Mouse (Mus musculus): ENCODE results near the gene Sfxn5.

Sfxn5 gene

GRCm38 (mm10) chr6:85230762-85231161 lies 102.5 kb downstream of the Sfxn5 start:
- DNase-seq (ENCODE audit: low spot score), result no peak

- no peak for DNase-seq (ENCODE audit: low spot score)
Observed at GRCm38 (mm10) chr6:85227520-85227919, 105.7 kb downstream of the Sfxn5 start.

DNA sequence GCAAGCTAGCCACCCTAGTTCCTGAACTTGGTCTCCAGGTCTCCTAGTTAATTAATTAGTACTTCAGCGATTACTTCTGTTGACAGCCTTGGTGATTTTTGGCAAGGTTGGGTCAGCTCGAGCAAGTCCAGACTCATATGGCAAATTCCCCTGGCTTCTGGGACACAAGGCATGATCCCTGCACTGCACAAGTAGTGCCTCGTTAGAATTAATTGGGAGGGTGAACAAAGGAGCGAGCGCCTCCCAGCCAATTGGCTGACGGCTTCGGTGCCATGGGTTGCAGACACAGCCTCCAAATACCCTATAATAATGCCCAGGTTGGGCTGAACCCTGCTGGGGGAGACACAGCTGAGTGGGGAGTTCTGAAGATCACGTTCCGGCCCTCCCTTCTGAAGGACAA lies 106.7 kb downstream of the Sfxn5 start:
- no peak for DNase-seq (ENCODE audit: low spot score)

DNA sequence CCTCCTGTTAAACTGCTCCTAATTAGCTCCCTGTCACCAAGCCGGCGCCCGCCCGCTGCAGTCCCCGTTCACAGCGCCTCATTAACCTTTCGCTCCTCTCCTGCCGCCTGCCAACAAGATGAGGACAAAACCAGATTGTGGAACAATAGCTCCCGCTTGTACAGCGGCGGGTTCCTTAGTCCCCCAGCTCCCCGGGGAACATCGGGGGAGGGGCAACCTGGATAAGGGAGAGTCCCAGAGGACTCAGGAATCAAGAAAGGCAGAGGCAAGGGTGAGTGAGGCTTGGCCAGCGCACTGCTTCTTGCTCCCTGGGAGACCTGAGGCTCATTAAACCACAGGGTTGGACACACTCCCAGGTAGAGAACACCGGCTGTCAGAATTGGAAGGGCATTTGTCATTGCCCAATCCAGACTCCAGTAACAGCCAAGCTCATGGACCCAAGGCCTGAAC lies 108.8 kb downstream of the Sfxn5 start:
- no peak for DNase-seq (ENCODE audit: low spot score)

GRCm38 (mm10) chr6:85223498-85224150 lies 109.6 kb downstream of the Sfxn5 start:
- DNase-seq (ENCODE audit: low spot score), result no peak

DNA sequence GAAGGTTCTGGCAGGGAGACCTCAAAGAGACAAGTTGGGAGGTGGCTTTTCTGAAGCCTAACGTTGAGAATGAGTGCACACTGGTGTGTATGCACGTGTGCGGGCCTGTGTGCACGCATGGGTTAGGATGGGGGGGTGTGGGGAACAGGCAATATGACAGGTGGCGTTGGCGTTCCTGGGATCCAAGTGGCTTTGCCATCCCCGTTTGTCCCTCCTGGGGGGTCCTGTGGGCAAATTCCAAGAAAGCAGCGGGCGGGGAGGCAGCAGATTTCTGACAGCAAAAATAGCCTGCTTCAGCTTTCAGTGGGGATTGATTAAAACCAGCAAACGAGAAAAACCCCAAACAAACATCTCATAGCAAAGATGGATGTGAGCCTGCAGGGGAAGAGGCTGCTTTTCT lies 110.7 kb downstream of the Sfxn5 start:
- no peak for DNase-seq (ENCODE audit: low spot score)

- no peak for DNase-seq (ENCODE audit: low spot score)
Observed at GRCm38 (mm10) chr6:85220917-85221316, 112.3 kb downstream of the Sfxn5 start.

DNA sequence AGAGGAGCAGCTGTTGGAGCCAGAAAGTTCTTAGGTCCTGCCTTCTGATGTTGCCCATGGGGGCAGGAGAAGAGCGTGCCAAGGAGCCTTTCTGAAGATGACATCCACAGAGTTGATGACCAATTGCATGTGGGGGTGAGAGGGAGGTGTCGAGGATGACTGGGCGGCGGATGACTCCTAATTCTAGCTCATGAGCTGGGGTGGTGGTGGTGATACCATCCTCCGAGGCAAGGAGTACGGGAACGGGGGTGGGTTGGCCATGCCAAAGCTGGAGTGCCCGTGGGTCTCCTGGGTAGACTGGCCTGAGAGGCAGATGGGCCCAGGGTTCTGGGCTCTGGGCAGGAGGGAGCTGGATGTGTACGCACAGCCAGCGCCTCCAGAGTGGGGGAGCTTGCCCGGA lies 113.5 kb downstream of the Sfxn5 start:
- DNase-seq (ENCODE audit: low spot score), result no peak

- DNase-seq (ENCODE audit: low spot score), result no peak
Observed at GRCm38 (mm10) chr6:85218684-85219445, 114.4 kb downstream of the Sfxn5 start.

DNA sequence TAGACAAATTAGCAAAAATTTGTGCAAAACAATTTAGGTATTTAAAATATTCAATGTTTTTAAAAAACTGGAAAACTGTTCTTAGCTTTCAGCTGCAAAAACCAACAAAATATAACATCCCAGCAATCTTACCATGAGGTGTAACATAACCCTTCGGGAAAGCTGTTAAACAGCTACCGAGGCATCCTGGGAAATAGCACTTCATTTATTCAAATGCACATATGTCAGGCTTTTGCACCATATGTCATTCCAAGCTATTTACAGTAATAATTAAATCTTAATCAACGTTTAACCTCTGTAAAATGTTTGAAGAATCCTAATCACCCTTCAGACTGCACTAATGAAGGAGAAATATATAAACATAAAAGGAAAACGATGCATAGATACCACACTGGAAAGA lies 115.0 kb downstream of the Sfxn5 start:
- DNase-seq (ENCODE audit: low spot score), result no peak

GRCm38 (mm10) chr6:85210686-85211085 lies 122.5 kb downstream of the Sfxn5 start:
- no peak for DNase-seq (ENCODE audit: low spot score)

DNA sequence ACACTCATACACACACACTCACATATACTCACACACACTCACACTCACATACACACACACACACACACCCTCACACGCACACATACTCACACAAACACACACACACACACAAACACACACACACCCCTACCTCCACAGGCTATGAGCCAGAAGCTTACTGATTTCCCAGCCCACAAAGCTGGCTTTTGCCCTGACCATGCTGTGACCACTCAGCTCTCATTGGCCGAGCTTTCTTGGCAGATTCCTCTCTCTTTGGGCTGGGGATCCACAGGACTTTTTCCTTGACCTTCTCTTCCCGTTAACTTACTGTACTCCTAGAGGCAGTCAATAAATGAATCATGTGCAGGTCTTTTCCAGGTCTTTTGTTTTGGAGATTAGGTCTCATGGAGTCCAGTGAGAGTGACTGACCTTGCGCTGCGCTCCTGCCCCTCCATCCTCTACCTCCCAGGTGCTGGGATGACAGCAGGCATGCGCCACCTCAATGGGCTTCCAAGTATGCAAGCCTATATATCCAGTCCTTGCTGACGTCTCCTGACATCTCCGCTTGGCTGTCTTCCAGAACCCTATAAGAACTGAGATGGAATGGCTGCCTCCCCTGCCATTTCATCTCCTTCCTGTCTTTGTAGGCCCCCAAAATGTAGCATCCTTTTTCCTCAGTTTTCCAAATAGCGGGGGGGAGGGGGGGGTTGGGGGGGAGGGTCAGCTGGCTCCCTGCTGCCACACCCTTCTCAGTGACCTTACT lies 123.8 kb downstream of the Sfxn5 start:
- no peak for DNase-seq (ENCODE audit: low spot score)

DNA sequence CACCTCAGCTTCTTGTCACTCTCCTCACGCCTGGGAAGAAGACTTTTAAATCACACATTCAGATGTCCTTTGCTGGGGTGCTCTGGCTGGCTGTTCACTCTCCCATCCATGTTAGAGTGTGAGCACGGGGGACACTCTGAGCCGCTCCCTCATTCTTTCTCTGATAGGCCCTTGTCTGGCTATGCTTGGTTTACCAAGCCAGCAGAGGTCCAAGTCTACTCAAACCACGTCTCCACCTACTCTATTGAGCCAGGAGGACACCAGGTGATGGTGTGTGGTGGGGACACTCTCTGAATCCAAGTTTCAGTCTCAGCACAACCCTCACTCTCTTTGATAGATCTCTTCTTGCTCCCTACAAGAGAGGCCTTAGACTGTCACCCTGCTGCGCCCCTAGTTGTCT lies 125.9 kb downstream of the Sfxn5 start:
- DNase-seq (ENCODE audit: low spot score), result no peak

DNA sequence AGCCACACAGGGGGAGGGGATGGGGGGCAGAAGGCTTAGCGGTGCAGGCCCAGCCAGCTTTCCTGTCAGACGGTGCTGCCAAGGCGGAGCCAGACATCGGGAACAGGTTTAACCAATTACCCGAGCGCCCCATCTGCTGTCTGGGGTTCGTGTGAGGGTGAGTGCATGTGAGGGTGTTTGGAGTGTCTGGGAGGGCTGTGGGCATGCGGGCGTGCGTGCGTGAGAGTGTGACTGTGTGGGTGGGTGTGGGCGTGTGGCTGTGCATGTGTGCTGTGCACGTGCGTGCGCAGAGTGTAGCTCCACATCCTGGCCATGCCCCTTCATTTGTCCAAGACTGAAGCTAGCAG lies 126.3 kb downstream of the Sfxn5 start:
- no peak for DNase-seq (ENCODE audit: low spot score)

- DNase-seq (ENCODE audit: low spot score), result no peak
Observed at GRCm38 (mm10) chr6:85206182-85206938, 126.9 kb downstream of the Sfxn5 start.

GRCm38 (mm10) chr6:85197951-85198350 lies 135.3 kb downstream of the Sfxn5 start:
- DNase-seq (ENCODE audit: low spot score), result no peak

DNA sequence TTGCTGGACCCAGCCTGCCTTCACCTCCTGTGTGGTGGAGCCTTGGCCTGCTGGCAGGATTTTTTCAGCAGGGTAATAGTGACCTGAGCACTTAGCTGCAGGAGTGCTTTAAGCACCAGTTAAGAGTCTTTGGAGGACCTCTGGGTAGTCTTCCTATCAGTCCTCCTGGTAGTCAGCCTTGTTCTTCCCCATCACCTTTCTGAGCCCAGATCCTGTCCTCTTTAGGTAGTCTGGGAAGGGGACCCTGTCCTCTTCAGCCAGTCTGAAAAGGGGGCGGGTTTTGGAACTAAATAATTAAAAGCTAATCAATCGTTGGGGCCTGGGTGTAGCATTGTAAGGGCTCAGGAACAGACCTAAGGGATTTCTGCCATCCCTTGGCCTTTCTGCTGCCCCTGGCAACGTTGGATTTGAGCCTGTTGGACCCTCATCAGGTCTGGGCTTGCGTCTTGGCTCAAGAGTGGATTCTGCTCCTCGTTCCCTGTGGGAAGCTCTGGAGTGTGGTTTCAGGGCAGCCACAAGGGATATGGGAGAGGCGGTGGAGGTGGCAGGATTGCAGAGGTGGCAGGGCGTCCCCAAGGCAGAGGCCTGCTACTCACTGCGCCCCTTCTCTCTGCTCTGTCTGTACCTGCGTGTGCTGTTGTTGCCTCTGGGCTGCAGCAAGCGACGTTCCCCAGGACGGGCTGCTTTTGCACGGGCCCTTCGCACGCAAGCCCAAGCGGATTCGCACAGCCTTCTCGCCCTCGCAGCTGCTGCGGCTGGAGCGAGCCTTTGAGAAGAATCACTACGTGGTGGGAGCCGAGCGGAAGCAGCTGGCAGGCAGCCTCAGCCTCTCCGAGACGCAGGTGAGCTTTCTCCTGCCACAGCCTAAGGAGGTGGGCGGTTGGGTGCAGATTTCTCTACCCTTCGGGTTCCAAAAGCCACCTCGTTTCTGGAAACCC lies 139.6 kb downstream of the Sfxn5 start:
- no peak for DNase-seq (ENCODE audit: low spot score)

GRCm38 (mm10) chr6:85191751-85192440 lies 141.3 kb downstream of the Sfxn5 start:
- DNase-seq (ENCODE audit: low spot score), result no peak

GRCm38 (mm10) chr6:85190671-85191070 lies 142.6 kb downstream of the Sfxn5 start:
- DNase-seq (ENCODE audit: low spot score), result no peak

DNA sequence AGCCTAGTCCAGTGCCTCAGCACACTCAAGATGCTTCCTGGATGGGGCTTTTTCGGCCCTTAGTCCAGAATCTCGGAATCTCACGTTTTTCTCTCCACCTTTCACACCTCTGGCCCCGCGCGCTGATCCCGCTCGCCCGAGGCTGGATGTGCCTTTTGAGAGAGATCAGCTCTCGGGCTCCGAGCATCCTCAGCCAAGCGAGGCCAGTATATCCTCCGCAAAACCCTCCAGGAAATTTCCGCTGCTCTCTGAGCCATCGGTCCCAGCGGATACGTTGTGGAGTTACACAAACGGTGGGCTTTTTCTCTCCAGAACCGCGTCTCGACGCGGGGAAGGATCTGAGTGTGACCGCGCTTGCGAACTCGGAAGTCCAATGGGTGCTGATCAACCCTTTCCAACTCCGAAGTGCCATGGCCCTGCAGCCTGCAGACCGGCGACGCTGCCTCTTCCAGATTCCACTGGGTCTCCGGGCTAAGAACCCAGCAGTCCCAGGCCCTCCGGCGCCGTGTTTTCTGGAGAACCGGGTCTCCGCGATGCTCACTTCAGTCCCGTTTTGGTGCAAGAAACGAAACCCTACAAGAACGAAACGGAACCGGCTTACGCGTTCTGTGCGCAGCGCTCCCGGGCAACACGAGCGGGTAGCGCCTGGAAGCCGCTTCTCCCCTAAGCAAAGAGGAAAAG lies 143.2 kb downstream of the Sfxn5 start:
- DNase-seq (ENCODE audit: low spot score), result no peak

All from MN1 (cell line).